Mouse (Mus musculus) right cerebral cortex, postnatal 10 days (tissue): ENCODE data around the gene Tepsin.

Experiments used
- DNase-seq, 2 experiments: peaks; one replicate each; pipeline ENCODE4 v3.0.0; 2021; ENCODE audit warnings: low spot score in 2 of 2

Tepsin gene

DNA sequence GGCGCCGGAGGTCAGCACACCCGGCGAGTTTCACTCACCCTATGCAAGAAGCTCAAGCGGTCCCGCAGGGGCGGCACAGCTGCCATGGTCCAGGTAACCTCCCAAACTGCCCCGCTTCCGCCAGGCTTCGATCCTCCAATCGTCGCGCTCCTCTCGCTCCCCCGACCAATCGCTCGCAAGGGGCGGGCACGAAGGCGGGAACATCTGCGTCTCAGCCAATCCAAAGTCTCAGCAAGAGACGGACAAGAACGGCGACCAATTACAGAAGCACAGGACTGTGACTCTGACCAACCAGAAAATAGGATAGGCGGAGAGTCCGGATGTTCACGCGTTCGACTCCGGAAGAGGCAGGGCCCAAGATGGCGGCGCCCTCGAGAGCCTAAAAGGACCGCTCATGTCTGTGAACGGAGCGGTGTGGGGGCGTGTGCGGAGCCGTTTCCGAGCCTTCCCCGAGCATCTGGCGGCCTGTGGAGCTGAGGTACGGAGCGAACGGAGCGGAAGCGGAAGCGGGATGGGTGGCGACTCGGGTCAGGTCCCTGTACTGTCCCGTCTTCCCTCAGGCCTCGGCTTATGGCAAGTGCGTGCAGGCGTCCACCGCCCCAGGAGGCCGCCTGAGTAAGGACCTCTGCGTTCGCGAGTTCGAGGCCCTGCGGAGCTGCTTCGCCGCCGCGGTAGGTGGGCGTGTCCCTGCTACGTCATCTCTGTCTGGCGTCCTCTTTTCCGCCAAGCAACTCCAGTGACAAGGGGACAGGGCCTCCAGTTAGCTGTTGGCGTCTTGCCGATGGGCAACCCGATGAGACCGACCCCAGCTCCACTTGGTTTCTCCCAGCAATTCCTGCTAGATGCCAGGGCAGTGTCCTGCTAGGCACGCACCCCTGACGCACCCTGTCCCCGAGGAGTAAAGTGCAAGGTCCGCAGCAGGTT, at the start of gene Tepsin, which contains the start of gene Ndufaf8:
Gene Tepsin, minus strand, starts transcription at position 144 of the 924 bp plus-strand sequence.
Gene Ndufaf8, plus strand, starts transcription at position 341 of the 924 bp plus-strand sequence.
- DNase-seq: peak; percentile 98

DNA sequence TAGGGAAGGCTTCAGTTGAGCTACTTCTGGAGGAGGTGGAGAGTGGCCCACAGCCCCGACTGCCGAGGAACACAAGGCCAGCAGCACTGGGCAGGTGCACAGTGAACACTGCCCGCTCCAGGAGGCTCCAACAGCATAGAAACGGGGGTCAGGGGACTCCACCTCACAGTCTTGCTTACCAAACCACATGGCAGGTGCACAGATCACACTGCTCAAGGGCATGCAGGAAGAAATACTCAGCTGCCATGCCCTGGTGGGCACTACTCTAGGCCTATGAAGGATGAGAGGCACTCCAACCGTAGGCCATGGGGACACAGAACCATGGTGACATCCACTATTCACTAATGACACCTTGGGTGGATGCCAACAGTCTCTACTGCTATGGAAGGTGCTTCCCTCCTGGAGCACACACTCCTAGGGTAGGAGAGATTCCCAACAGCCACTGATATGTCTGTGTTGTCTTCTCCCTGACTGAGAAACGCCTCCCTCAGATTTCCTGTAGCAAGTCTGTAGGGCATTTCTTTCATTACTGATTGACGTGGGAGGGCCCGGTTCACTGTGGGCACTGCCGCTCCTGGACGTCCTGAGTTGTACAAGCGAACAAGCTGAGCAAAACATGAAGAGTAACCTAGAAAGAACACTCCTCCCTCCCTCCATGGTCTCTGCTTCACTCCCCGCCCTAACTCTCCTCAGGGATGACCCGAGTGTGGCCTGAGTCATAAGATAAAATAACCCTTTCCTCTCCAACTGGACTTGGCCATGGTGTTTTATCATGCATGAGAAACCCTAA, 45.4 kb upstream of the Tepsin start:
- DNase-seq: no peak

DNA sequence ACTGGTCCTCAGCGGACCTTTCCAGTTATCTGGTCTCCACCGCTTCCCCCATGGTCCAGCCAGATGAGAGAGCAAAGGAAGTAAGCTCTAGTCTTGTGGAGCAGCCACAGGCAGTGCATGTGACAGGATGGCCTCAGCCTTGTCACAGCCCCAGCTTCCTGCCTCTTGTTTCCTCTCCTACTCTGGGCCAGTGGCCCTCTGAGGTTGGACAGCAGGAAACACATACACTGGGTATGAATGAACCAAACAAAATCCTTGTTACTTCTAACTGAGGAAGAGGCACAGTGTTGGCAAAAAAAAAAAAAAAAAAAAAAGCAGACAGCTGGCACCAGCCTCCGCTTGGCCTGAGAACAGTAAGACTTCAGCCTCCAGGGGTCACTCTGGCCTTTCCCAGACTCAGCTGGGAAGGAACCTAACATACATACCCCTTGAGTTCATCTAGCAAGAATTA, 44.1 kb upstream of the Tepsin start:
- peak; percentile 67 to 81 for DNase-seq

DNA sequence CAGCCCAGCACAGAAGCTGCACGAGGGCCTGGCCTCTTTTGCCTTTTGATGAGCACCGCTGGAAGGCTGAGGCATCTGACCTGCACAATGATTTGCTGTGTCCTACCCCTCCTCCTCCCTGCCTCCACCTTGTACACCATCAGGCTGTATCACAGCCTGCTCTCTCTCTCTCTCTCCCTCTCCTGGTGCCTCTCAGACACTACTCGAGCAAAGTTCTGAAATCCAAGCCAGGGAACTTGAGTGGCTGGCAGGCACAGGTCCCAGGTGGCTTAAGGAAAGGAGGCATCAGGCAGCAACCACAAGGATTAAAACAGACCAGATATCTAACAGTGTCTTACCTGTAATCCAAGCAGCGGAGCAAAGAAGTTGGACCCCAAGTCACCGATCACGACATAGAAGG, 41.7 kb upstream of the Tepsin start:
- DNase-seq: no peak

DNA sequence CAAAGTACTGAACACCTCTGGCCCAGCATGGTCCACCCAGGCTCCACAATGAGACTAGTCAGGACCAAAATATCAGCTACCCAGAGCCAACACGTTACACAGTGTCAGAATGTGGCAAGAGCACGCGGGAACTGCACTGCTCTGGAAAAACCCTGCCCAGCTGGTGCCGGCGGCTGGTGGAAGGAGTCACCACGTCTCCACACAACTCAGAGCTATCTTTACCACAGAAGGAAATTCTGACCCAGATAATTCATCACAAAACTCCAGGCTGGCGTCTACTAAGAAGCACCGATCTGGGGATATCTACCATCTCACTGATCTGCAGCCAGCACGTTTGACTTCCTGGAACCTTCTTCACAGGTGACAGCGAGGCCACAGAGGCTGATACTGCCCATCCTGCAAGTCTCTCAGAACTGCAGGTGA, 40.8 kb upstream of the Tepsin start:
- DNase-seq: no peak

DNA sequence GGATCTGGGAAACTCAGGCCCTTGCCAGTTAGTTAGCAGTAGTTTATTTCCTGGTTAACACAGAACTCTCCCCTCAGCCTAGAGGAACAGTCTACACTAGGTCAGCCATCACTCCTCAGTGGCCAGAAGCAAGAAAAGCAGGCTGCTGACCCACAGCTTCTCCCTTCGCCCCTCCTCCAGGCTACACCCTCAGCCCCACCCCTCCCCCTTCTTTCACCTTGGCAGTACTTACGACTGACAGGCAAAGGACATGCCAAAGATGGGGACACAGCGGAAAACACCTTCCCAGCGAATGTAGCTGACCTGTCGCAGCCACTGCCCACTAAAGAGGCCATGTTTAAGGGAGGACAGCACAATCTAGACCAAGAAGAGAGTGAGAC, 39.1 kb upstream of the Tepsin start:
- no peak for DNase-seq

DNA sequence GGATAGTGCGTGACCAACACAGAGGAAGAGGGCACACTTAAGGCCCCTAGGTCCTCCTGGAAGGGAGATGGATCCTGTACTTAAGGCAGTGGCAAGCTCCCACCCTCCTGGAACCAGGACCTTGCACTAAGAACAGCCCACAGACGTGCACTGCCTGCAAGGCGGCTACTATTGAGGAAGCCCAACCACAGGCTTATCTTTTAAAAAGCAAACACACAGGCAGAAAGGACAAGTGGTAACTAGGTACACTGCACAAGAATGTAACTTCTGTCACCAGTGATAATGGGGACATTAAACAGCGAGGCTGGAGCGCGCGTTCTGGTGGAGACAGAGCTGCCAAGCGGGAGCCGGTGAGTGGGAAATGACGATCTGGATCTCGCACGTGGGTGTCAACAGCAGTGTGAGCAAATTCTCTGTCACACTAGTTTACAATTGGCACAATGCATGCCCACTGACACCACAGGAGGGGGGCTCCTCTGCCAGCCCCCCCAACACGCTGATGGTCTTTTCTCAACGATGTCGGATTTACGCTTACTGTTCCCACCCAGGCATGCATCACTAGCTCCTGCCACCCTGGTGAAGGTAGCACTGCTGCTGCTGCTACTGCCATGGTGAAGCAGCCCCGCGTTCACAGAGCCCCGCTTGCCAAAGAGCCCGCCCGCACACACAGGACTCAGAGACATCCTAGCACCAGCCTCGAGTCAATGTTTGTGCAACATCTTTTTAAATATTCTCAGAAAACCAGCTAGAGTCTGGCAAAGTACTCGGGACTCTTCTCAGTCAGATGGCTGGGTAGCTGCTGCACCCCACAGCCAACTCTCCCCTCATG, 38.5 kb upstream of the Tepsin start:
- peak; percentile 70 to 79 for DNase-seq

DNA sequence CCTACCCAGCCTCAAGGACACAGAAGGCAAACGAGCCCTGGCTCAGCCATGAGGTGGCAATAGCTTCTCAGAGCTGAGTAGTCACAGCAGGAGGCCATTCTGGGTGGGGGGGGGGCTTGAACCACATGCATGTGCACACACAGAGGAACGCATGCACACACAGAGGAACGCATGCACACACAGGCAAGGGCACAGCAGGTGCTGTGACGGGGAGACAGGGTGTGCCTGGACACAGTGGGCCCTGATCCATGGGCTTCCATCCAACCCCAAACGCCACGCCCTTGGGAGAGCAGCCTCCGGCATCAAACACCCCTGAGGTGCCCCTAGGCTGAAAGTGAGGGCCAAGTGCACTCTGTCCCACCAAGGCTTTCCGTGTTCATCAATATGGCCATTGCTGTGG, 37.7 kb upstream of the Tepsin start:
- no peak for DNase-seq

DNA sequence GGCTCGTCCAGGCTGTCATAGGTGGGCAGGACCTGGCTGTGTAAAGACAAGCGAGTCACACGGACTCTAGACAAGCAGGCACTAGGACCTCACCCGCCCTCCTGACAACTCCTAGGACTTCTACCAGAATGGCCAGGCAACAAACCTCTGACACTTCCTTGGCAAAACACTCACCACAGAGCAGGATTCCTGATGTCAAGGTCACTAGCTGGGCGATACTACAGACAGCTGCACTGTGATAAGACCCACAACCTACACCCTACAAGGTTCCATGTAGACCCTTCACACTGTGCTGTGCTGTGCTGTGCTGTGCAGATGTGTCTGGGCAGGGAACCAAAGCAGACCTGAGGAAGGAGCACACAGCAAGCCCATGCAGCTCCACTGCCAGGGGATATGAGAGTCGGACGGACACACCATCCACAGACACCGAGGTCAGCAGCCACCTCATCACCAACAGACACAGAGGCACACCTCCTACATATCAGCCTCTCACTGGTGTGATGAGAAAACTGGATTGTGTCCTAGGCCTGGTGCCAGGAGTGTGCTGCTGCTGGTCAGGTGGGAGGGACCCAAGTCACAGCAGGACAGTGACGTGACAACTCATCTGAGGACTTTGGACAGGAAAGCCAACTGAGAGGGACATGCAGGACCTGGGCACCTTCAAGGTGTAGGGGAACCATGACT, 36.5 kb upstream of the Tepsin start:
- no peak for DNase-seq

DNA sequence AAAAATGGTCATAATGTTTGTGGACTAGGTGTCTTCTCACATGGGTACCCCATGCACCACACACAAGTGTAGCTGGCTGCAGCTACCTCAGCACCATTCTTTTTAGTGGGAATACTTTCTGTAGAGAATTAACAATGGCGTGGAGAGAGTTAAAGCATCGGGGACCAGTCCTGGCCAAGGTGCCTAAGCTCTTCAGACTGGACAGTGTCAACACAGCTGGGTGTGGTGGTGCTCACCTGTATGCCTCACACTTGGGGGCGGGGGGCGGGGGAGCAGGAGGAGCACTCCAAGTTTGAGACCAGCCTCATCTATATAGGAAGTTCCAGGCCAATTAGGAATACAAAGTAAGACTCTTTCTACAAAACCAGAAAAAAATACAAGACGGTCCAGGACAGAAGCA, 35.6 kb upstream of the Tepsin start:
- no peak for DNase-seq

DNA sequence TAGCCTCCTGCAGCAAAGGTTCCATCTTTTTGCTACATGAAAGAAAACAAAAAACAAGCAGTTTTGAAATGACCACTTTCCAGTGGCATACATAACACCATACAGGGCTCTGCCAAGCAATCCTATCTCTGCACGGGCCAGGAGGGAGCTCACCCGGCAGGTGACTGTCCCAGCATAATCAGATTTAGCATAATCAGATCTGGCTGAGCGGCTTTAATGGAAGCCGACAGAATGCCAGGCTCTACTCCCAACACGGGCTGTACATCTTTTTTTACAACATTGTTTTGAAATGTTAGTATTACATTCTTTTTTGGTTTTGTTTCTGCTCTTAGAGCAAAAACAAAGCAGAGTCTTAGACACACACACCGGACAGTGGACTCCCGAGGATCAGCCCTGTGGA, 30.8 kb upstream of the Tepsin start:
- DNase-seq: no peak

DNA sequence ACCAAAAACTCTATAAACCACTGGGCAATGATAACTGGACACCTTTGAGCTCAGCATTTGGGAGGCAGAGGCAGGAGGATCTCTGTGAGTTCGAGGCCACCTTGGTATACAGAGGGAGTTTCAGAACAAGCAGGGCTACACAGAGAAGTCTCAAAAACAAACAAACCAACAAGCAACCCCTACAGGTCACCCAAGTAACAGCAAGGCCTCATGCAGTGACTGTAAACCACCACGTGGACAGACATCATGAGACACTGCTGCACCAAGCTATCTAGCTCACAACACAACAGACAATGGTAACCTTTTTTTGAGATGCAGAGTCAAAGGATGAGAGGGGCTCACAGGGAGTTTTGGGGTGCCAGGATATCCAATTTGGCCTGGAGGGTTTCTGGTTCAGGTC, 28.3 kb upstream of the Tepsin start:
- DNase-seq: no peak

DNA sequence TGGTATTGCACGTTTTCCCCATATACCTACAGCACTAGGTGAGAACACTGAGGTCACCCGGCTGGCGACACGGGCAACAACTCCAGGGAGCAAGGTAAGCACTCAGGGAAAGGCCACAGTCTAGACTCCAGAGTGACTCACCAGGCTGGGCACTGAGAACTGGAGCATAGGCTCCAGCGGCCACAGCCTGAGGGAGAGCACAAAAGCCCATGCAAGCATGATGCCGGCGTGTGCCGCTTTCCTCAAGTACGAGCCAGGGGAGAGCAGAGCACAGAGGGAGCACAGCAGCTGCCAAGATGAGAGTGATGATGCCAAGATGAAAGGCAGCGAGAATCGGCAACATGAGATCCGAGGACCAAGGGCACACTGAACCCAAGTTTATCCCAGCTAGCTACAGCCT, 23.6 kb upstream of the Tepsin start:
- DNase-seq: no peak

DNA sequence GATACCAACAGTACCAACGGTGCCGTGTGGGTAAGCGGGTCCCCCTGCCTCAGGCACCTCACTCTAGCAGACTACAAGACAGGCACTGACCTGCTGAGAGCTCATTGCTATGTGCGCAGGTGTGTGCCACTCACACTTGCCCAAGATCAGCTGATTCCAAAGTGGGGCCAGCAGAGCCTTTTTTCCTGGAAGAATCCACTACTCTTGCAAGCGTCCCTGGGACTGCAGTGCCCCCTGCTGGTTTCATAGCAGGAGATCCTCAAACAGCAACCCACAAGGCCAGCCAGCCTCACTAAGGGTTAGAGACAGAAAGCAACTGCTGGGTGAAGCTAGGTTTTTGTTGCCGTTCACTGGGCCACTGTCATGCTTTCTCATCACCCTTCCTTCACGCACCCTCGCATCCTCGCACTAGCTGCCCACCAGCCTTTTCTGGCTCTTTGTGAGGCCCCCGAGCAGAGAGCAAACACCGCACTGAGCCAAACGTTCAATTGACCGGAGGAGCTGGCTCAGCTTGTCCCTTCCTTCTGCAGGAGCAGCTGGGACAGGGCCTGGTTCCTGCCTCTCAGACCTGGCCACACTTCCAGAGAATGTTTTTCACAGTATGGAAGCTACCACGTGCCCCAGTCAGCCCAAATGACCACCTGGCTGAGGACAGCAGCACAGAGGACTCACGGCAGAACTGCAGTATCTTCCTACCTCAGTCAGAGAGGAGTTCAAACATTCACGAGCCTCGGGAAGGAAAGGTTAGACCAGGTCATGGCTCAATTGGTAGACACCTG, 22.3 kb upstream of the Tepsin start:
- peak; percentile 75 to 87 for DNase-seq

DNA sequence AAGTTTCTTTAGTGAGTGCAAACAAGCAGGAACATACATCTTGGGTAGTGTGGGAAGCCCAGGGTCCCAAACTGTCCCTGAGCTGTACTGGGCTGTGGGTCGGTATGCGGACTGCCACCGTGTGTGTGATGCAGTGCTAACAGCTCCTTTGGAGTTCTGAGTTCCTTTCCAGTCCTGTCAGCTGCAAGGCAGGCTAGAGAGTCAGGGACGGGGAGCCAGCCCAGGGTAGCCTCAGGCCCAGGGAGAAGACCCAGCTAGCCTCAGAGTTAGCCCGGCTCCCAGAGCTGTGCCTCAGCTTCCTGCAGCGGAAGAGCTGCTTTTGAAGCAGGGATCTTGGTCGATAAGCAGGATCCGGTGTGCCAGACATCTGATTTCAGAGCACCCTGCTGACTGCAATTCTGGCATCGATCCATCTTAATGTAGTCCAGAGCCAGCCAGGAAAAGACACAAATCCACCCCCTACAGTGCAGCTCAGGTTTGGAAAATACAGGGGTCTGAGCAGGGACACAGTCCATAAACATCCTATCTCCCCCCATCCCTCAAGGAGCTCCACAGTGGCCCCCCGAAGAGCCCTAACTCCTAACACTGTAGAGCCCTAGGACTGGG, 21.5 kb upstream of the Tepsin start:
- no peak for DNase-seq

DNA sequence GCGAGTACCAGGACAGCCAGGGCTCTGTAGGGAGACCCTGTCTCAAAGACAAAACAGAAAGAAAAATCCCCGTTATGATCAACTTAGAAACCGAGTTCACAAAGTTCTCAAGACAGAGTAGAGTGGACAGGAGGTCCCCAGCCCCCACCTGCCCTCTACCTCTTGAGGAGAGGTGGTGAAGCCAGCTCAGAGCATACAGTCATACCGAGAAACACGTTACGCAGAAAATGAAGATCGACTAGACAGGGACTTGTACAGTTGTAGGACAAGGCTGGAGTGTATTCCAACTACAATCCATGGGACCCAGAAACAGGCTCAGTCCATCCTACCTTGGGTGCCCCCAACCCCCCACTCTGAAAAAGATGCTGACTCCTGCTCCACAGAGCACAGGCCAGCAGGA, 20.6 kb upstream of the Tepsin start:
- DNase-seq: no peak

DNA sequence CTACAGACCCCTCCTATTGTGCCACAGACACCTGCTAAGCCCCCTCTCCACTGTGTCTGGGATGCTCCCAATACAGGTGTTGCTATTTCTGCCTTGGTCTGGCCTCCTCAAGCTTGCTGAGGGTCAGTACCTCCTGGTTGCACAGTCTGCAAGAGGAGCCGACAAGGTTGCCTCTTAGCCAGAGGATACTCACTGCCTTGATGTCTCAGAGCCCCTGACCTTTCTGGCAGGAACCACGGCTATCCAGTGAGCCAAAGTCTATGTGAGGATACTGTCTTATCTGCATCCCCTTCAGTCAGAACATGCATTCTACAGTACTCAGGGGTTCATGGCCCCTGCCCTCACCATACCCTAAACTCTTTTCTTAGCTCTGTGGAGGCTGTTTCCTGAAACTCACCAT, 19.1 kb upstream of the Tepsin start:
- no peak for DNase-seq

DNA sequence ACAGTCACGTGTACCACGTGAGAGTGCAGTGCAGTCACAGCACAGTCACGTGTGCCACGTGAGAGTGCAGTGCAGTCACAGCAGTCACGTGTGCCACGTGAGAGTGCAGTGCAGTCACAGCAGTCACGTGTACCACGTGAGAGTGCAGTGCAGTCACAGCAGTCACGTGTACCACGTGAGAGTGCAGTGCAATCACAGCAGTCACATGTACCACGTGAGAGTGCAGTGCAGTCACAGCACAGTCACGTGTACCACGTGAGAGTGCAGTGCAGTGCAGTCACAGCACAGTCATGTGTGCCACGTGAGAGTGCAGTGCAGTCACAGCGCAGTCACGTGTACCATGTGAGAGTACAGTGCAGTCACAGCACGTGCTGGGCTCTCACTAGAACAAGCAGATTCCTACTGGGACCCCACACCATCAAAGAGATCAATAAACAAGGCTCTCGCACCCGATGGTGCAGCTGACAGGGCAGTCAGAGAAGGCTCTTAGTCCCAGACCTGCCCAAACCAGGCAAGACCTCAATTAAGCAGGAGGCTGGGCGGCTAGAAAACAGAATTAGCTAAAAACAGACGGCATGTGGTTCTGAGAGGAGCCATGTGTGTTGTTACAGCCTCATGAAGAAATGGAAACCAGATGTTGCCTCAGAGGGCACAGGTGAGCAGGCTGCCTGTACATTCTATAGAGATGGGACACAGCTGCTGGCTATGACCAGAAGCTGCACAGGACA, 16.1 kb upstream of the Tepsin start:
- no peak for DNase-seq

DNA sequence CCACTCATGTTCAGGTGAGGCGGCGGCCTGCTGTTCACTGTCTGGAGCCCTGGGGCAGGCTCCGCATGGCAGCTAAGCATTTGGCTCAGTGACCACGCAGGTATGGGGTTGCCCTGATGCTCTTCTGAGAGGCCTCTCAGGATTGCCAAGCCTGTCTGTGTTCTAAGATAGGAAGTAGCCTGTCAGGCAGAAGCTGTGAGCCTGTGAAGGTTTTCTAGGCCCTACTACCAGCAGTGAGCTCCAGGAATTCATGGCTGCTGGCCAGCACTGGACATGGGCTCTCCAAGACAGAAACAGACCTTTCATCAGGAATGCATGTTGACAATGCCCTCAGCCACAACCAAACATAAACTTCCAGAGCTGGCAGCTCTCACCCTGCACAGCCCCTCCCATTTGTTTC, 13.6 kb upstream of the Tepsin start:
- DNase-seq: no peak
